Mouse (Mus musculus) liver, adult 2 months (tissue): ENCODE data around the gene Dock2.

Experiments used
- CTCF ChIP-seq: fragments of 200-500 bp; IDR thresholded peaks from 2 replicates; pipeline ENCODE4 v1.5.1; 2011; ENCODE audit warnings: low read depth, low read length, control low read depth
- POLR2A ChIP-seq: fragments of 200-500 bp; IDR thresholded peaks from 2 replicates; pipeline ENCODE4 v1.6.1; 2011; ENCODE audit warnings: low read length, control low read depth; ENCODE audit not compliant: insufficient read depth; ENCODE audit errors: extremely low read depth

- TF ChIP-seq POLR2A (no peak), CTCF (no peak)
Observed at GRCm38 (mm10) chr11:34479301-34479700, 304.4 kb downstream of the Dock2 start.
